Mouse (Mus musculus): ENCODE data around the gene Cdc42se2.

GRCm38 (mm10) chr11:54775628-54776366, 11.7 kb downstream of the Cdc42se2 start:
- TF ChIP-seq GATA1 (IDR thresholded peaks at IDR 0.05; ENCODE audit: borderline replicate concordance, low read length) (no peak), FLI1 (IDR thresholded peaks at IDR 0.05; ENCODE audit: low read length) (no peak)
